Mouse (Mus musculus): Measurements from ENCODE around the gene Gtf2f2.

DNA sequence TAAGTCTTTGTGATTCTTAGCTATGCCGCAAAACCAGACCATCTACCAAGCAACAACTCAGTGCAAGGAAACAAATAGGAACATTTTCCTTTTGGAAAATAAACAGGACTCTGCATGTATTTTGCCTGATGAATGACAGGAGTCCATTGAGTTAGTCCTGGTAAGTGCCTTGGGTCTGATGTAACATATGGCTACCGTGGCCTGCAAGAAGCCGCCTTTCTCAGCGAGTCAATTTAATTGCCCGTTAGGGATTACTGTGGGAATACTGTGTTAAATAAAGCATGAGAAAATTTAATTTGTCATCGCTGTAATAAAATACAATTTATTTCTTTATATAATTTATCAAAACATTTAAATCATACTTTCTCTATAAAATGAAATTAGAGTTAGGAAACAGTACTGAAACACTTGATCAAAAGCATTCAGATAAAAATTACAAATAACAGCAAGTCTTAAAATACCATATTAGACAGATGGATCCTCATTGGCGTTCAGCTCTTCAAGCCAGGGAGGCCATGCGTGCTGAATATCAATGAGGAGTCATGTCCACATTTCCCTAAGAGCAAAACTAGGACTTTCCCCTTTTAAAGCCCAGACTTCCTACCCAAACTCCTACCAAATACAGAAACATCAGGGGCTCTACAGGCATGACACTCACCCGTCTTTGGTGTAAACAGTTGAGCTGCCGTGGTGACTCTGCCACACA, 7.3 kb upstream of the Gtf2f2 start:
- TF ChIP-seq POLR2A (IDR thresholded peaks at IDR 0.05; ENCODE audit: low read depth, low read length) = no peak
- no peak for TF ChIP-seq CTCF (conservative IDR thresholded peaks at IDR 0.05; ENCODE audit: insufficient read depth, insufficient read length, low read depth, low read length)

Data from kidney, adult 2 months (tissue).